Mouse (Mus musculus) embryonic facial prominence, embryonic 13.5 days (tissue): Measurements from ENCODE around the gene Fpgs. TPM values are rescaled to one million over a fixed set of nuclear protein-coding genes. Genes with fewer than 3 reads are reported as not detected.
A peak's percentile ranks its signal among the peaks of the same experiment; 100 is the strongest.

Experiments used
- ATAC-seq: fragments of 200-750 bp; cut with Nextera tagmentation; 2 replicates; pipeline ENCODE4 v1.8.0; 2017; ENCODE audit warnings: low read depth; ENCODE audit not compliant: insufficient number of reproducible peaks, insufficient read depth, low FRiP score, low TSS enrichment
- H3K27ac ChIP-seq: fragments of 300-500 bp; sonication (generic); 2 replicates; pipeline ENCODE4 v1.5.1; 2015; ENCODE audit warnings: moderate library complexity, mild to moderate bottlenecking, inconsistent platforms
- H3K27me3 ChIP-seq: fragments of 300-500 bp; sonication (generic); 2 replicates; pipeline ENCODE4 v1.6.1; 2015; ENCODE audit warnings: mild to moderate bottlenecking, inconsistent platforms
- H3K36me3 ChIP-seq: fragments of 300-500 bp; sonication (generic); 2 replicates; pipeline ENCODE4 v1.6.1; 2015; ENCODE audit warnings: mild to moderate bottlenecking, inconsistent platforms
- H3K4me1 ChIP-seq: fragments of 300-500 bp; sonication (generic); 2 replicates; pipeline ENCODE4 v1.6.1; 2015; ENCODE audit warnings: inconsistent platforms
- H3K4me2 ChIP-seq: fragments of 300-500 bp; sonication (generic); 2 replicates; pipeline ENCODE4 v1.6.1; 2015; ENCODE audit warnings: moderate library complexity, mild to moderate bottlenecking, inconsistent platforms
- H3K4me3 ChIP-seq: fragments of 300-500 bp; sonication (generic); 2 replicates; pipeline ENCODE4 v1.5.1; 2015; ENCODE audit warnings: mild to moderate bottlenecking, inconsistent platforms
- H3K9ac ChIP-seq: fragments of 300-500 bp; sonication (generic); 2 replicates; pipeline ENCODE4 v1.6.1; 2015; ENCODE audit warnings: mild to moderate bottlenecking, inconsistent platforms
- H3K9me3 ChIP-seq: fragments of 300-500 bp; sonication (generic); 2 replicates; pipeline ENCODE4 v1.6.1; 2016; ENCODE audit warnings: inconsistent platforms
- WGBS: fragments of 180-500 bp; shearing (Covaris S2); methylation state at CpG from one replicate; pipeline ENCODE4 v1.1.7; 2015; ENCODE audit warnings: mixed read lengths; 5-methylcytosine and 5-hydroxymethylcytosine counted together
- polyA plus RNA-seq: library from polyadenylated mRNA; unstranded; fragments of >200 nt; fragmentation: Nextera tagmentation; extraction: Ambion mirVana; gene quantifications from 2 replicates; pipeline ENCODE4 v1.2.1, GENCODE M21; 2015

Gene Fpgs
- polyA plus RNA-seq, 1 experiment from 2014 or later = 34.1 TPM

DNA sequence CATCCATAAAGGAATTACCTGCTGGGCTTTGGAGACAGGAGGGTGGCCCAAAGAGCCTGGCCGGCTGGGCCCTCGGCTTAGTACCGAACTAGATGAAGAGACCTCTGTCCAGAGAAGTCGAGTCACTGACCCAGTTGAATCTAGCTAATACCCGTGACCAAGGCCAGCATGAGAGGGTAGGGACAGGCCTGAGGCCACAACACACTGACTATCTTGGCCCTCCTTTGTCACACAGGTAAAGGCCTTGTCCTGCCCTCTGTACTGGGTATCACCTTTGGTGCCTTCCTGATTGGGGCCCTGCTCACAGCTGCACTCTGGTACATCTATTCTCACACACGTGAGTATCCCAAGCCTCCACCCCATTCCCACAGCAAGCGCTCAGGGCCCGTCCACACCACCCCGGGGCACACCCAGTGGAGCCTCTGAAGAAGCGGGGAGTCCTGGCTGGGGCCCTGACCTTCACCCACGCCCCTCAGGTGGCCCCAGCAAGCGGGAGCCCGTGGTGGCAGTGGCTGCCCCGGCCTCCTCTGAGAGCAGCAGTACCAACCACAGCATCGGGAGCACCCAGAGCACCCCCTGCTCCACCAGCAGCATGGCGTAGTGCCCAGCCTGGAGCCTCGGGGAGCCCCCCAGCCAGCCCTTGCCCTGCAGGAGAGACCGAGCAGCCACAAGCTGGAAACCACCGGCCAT is 22.8 kb downstream of the Fpgs start:
- no peak for ATAC-seq
- H3K4me3 ChIP-seq = no peak overlapping the region
- peaks cover 23% of the 10 kb centered on the region for H3K4me1 ChIP-seq
- H3K36me3 ChIP-seq = peaks cover 67% of the 10 kb centered on the region
- H3K9me3 ChIP-seq = no peaks in the 10 kb centered on the region
- H3K27ac ChIP-seq = peak overlapping the region; percentile 60
- no peak overlapping the region for H3K4me2 ChIP-seq
- 0 out of 2 replicates have a peak overlapping the region, but pooled peaks have one; percentile 36 for H3K9ac ChIP-seq
- 82% methylated on average over 19 of the region's 19 CpGs for WGBS
- no peaks in the 10 kb centered on the region for H3K27me3 ChIP-seq

DNA sequence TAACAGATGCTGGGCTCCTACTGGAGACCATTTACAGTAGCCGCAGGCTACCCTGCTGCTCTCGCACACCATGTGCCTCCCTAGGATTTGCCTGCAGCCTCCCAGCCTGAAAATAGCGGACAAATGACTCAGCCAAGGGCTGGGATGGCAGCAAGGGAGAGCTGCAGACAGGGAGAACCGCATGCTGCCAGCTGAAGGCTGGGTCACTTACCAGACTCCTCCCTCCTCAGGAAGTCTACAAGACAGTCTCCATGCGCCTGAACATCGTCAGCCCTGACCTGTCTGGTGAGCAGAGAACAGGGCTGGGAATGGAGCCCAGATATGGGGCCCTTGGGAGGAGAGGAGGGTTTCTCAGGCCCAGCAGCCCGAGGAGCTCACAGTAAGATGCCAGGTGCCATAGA is 23.9 kb downstream of the Fpgs start:
- Histone ChIP-seq H3K9ac (0 out of 2 replicates have a peak overlapping the region, but pooled peaks have one; percentile 6), H3K9me3 (no peaks in the 10 kb centered on the region), H3K4me3 (no peak overlapping the region), H3K27ac (peak overlapping the region; percentile 51; the same call in 1 of the 2 replicates), H3K36me3 (peaks cover 65% of the 10 kb centered on the region), H3K27me3 (no peaks in the 10 kb centered on the region), H3K4me2 (no peak overlapping the region), H3K4me1 (peaks cover 23% of the 10 kb centered on the region)
- no peak for ATAC-seq
- WGBS = 36% methylated on average over 7 of the region's 7 CpGs

DNA sequence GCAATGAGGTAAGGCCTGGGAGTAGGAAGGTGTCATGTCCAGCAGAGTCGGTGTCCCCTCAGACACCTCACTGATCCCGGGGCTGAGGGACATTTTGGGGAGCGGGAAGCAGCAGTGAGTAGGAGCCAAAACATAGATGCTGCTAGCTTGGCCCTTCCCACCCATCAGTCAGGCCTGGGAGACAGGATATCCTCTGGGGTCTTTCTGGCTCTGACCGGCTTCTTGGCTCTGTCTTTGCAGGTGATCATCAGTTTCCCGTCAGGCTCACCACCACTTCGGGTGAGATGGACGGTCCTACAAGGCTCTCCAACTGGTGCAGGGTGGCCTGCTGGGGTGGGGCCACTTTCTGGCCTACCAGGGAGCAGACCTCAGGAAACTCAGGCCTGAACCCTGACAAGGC is 26.3 kb downstream of the Fpgs start:
- 96% methylated on average over 7 of the region's 7 CpGs for WGBS
- Histone ChIP-seq H3K36me3 (peaks cover 53% of the 10 kb centered on the region), H3K27me3 (no peaks in the 10 kb centered on the region), H3K4me3 (no peak overlapping the region), H3K4me1 (peaks cover 23% of the 10 kb centered on the region), H3K4me2 (no peak overlapping the region), H3K27ac (no peak overlapping the region), H3K9me3 (no peaks in the 10 kb centered on the region), H3K9ac (no peak overlapping the region)
- ATAC-seq = no peak

DNA sequence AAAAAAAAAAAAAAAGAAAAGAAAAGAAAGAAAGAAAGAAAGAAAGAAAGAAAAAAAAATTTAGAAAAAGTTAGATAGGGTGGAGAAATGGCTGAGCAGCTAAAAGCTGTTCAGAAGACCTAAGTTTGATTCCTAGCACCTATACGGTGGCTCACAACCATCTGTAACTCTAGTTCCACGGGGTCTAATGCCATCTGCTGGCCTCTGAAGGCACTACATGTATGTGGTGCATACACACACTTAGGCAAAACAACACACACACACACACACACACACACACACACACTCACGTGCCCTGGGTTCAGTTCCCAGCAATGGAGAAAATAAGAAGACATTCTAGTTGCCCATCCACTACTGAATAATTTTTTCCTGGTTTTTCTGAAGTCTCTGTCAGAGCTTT is 27.1 kb downstream of the Fpgs start:
- peaks cover 18% of the 10 kb centered on the region for H3K4me1 ChIP-seq
- no peak overlapping the region for H3K4me2 ChIP-seq
- H3K4me3 ChIP-seq = no peak overlapping the region
- no peak overlapping the region for H3K9ac ChIP-seq
- H3K27ac ChIP-seq = no peak overlapping the region
- no peaks in the 10 kb centered on the region for H3K27me3 ChIP-seq
- H3K36me3 ChIP-seq = peaks cover 53% of the 10 kb centered on the region
- WGBS = 89% methylated on average over 3 of the region's 3 CpGs
- ATAC-seq = no peak
- no peaks in the 10 kb centered on the region for H3K9me3 ChIP-seq

DNA sequence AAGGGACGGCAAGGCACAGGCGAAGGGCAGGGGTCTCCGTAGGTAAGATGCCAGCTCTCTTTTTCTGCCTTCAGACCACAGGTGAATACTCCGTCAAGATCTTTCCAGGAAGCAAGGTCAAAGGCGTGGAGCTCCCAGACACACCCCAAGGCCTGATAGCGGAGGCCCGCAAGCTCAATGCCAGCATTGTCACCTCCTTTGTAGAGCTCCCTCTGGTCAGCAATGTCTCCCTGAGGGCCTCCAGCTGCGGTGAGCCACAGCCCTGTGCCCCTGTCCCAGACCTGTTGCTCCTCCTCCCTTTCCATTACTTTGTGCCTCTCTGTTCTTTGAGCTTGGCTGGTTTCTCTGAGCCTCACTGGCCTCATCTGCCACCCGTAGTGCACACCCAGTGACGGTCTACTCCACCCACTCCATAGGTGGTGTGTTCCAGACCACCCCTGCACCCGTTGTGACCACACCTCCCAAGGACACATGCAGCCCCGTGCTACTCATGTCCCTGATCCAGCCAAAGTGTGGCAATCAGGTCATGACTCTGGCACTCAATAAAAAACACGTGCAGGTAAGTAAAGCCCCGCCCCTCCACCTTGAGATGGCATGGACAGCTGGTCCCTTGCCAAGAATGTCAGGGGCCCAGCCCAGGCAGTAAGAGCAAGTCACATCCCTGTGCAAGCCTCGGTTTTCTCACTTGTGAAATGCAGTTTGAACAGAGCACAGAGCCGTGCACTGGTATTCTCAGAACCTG is 30.6 kb downstream of the Fpgs start:
- H3K9ac ChIP-seq = no peak overlapping the region
- H3K4me1 ChIP-seq = no peaks in the 10 kb centered on the region
- H3K36me3 ChIP-seq = peaks cover 47% of the 10 kb centered on the region; the same call in 1 of the 2 replicates
- no peak overlapping the region for H3K4me2 ChIP-seq
- no peak overlapping the region for H3K4me3 ChIP-seq
- WGBS = 80% methylated on average over 16 of the region's 16 CpGs
- no peak for ATAC-seq
- H3K9me3 ChIP-seq = no peaks in the 10 kb centered on the region
- H3K27ac ChIP-seq = no peak overlapping the region
- H3K27me3 ChIP-seq = no peaks in the 10 kb centered on the region

DNA sequence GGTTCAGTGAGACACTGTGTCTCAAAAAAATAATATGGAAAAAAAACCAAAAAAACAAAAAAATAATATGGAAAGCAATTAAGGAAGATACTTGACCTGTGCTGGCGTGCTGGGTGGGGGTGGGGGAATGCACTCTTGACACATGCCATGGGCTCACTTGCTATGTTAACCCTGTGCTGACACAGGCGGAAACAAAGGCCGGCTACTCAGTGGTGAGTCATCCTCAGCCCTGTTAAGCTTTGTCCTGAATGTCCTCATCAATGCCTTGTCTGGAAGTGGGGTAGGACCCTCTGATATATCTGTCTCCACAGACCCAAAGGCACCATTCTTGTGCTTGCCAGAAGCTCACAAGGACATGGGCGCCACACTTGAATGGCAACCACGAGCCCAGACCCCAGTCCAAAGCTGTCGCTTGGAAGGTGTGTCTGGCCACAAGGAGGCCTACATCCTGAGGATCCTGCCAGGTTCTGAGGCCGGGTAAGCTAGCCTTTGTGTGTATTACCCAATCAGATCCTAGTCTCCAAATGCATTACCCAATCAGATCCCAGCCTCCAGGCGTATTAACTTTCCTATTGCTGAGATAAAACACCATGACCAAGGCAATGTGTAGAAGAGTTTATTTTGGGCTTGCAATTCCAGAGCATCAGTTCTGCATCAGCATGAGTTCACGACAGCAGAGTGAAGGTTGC is 31.9 kb downstream of the Fpgs start:
- Histone ChIP-seq H3K36me3 (peaks cover 40% of the 10 kb centered on the region; the same call in 1 of the 2 replicates), H3K27ac (no peak overlapping the region), H3K4me2 (no peak overlapping the region), H3K4me3 (no peak overlapping the region), H3K9me3 (no peaks in the 10 kb centered on the region), H3K9ac (no peak overlapping the region), H3K27me3 (no peaks in the 10 kb centered on the region), H3K4me1 (no peaks in the 10 kb centered on the region)
- 67% methylated on average over 9 of the region's 9 CpGs for WGBS
- no peak for ATAC-seq

DNA sequence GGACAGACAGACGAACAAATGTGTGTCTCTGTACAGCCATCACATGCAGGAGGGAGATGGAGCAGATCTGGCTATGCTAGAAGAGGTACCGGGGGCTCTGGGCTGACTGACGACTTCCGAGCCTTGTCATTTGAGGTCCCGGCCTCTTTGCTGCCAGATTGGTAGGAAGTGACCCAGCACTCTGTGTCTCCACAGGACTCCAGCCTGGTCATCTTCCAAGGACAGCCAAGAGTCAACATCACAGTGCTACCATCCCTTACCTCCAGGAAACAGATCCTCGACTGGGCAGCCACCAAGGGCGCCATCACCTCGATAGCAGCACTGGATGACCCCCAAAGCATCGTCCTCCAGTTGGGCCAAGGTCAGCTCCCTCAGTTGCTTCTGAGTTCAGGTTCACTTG is 32.8 kb downstream of the Fpgs start:
- Histone ChIP-seq H3K4me2 (no peak overlapping the region), H3K9me3 (no peaks in the 10 kb centered on the region), H3K27ac (no peak overlapping the region), H3K36me3 (peaks cover 37% of the 10 kb centered on the region; the same call in 1 of the 2 replicates), H3K4me1 (no peaks in the 10 kb centered on the region), H3K4me3 (no peak overlapping the region), H3K9ac (no peak overlapping the region), H3K27me3 (no peaks in the 10 kb centered on the region)
- no peak for ATAC-seq
- WGBS = 85% methylated on average over 9 of the region's 9 CpGs

DNA sequence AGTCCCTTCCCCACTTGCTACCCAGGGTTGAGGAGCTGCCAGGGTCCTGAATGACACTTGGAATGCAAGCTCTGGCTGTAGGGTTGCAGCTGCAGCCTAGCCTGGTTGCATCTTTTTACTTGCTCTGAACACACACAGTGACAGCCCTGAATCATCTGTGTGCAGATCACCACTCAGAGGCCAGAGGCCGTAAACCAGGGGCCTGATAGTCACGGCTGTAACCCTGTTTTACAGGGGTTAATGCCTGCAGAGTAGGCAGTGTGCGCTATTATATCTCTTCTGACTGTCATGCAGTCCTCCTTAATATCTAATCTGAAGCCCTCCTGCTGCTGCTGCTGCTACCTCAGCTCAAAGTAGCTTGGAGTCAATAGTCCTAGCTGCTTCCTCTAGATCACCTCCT is 34.1 kb downstream of the Fpgs start:
- Histone ChIP-seq H3K4me3 (no peak overlapping the region), H3K27ac (no peak overlapping the region), H3K4me1 (no peaks in the 10 kb centered on the region), H3K9ac (no peak overlapping the region), H3K36me3 (peaks cover 29% of the 10 kb centered on the region; the same call in 1 of the 2 replicates), H3K9me3 (no peaks in the 10 kb centered on the region), H3K27me3 (no peaks in the 10 kb centered on the region), H3K4me2 (no peak overlapping the region)
- 78% methylated on average over 3 of the region's 3 CpGs for WGBS
- ATAC-seq = no peak

DNA sequence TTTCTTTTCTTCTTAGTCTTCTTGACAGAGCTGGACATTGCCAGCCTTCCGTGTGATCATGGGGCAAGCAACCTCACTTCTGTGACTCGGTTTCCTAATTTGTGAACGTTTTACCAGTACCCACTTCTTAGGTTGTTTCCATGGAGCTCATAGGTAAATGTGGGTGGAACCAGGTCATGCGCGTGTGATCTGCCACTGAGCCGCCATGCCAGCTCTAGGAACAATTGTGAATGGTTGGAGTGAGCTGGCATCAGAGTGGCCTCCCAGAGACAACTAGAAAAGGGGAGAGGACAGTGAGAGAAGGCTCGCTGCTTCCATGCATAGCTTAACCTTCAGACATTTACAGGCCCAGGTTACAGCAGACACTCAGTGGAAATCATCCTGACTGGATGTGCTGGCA is 35.8 kb downstream of the Fpgs start:
- Histone ChIP-seq H3K4me3 (no peak overlapping the region), H3K4me1 (no peaks in the 10 kb centered on the region), H3K27me3 (no peaks in the 10 kb centered on the region), H3K4me2 (no peak overlapping the region), H3K9me3 (no peaks in the 10 kb centered on the region), H3K36me3 (peaks cover 22% of the 10 kb centered on the region; the same call in 1 of the 2 replicates), H3K27ac (0 out of 2 replicates have a peak overlapping the region, but pooled peaks have one; percentile 2), H3K9ac (no peak overlapping the region)
- ATAC-seq = no peak
- whole genome bisulfite sequencing = 91% methylated on average over 7 of the region's 7 CpGs

DNA sequence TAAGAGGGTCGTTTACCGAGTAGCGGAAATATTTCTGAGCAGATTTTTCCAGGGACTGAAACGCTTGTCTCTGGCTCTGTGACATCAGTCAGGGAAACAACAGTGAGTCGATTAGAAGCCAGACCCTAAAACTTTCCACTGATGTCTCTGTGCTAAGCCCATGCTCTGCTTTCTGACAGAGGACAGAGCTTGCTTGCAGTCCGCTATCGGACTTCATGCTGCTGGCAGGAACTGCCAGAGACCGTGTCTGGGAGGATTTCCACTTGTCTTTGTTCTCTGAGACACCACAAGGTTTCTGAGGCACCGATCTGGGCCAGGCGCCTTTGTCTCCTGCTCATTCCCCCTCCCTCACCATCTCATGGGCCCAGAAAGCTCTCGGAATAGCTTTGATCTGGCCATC is 36.2 kb downstream of the Fpgs start:
- H3K4me2 ChIP-seq = no peak overlapping the region
- H3K36me3 ChIP-seq = peaks cover 18% of the 10 kb centered on the region; the same call in 1 of the 2 replicates
- no peaks in the 10 kb centered on the region for H3K4me1 ChIP-seq
- no peak overlapping the region for H3K4me3 ChIP-seq
- H3K27ac ChIP-seq = 0 out of 2 replicates have a peak overlapping the region, but pooled peaks have one; percentile 2
- 53% methylated on average over 11 of the region's 11 CpGs for WGBS
- no peaks in the 10 kb centered on the region for H3K27me3 ChIP-seq
- no peak overlapping the region for H3K9ac ChIP-seq
- no peaks in the 10 kb centered on the region for H3K9me3 ChIP-seq
- ATAC-seq = no peak

DNA sequence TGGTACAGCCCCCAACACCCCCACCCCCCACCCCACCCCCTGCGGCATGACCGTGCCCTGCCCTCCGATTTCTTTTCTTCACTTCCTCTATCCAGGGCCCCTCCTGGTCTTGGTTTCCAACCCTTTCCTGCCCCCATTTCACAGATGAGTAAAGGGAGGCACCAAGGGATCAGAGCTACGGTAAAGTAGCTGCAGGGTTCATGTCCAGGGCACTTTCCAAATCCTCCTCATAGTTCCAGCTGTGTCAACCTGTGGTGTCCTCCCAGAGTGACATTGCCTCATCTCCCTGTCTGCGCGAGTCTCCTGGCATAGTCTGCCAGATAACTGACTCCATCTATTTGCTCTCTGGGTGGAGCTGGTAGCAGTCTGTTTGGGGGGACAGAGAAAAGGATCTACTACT is 38.1 kb downstream of the Fpgs start:
- Histone ChIP-seq H3K4me3 (no peak overlapping the region), H3K4me1 (peaks cover 6% of the 10 kb centered on the region; the same call in 1 of the 2 replicates), H3K9me3 (no peaks in the 10 kb centered on the region), H3K9ac (no peak overlapping the region), H3K27me3 (no peaks in the 10 kb centered on the region), H3K36me3 (0 out of 2 replicates have a peak, but pooled peaks cover 8% of the 10 kb centered on the region), H3K27ac (no peak overlapping the region), H3K4me2 (no peak overlapping the region)
- 81% methylated on average over 6 of the region's 6 CpGs for WGBS
- no peak for ATAC-seq
